In the genomic region with DNA sequence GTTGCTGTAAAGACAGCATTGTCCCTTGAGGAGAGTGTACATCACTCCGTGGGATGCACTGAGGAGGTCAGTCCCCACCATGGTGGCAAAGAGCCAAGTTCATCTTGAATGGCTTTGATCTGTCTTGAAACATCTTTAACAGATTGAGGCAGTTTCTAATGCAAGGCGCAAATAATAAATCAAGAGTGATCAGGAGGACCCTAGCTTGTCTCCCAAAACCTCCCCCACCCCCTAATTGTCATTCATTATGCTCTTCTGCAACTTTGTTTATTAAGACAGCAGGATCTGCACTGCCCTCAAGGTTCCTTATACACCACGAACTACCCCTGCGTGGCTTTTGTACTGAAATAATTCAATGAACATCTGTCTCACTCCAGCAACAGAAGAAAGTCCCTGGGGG, we compare ENCODE assay signal across 8 mouse cellular contexts. TPM values are rescaled to one million over a fixed set of nuclear protein-coding genes. Genes with fewer than 3 reads are reported as not detected.
DNase-seq lines count a peak whose midpoint lies in the region; ATAC-seq lines count a peak whose summit lies in the region.

A gene (plus strand): TSS at position 301 of the 400 bp plus-strand sequence.

- no peak within 1 kb of the TSS for H3K27ac ChIP-seq in neural tube, embryonic 11.5 days (ENCODE audit: low read depth, low read length)
- peak within 1 kb of the TSS; percentile 95; the same call in 1 of the 2 replicates for H3K27ac ChIP-seq in heart, embryonic 10.5 days

- H3K4me1 ChIP-seq in neural tube, embryonic 11.5 days (ENCODE audit: control insufficient read depth, insufficient read depth, low read length) = peaks cover 8% of the 10 kb centered on the region; the same call in 1 of the 2 replicates
- peaks cover 12% of the 10 kb centered on the region for H3K4me1 ChIP-seq in heart, embryonic 10.5 days

- H3K27me3 ChIP-seq in neural tube, embryonic 11.5 days (ENCODE audit: control insufficient read depth, insufficient read depth, low read length) = no peaks in the 10 kb centered on the region
- no peaks in the 10 kb centered on the region for H3K27me3 ChIP-seq in heart, embryonic 10.5 days (ENCODE audit: insufficient read depth, poor library complexity, severe bottlenecking)

- no peak for ATAC-seq in neural tube, embryonic 11.5 days (ENCODE audit: insufficient read depth, low FRiP score, low TSS enrichment)
- ATAC-seq in common myeloid progenitor, adult 5-6 weeks (replicated peaks; ENCODE audit: low read depth, poor library complexity, severe bottlenecking) = no peak
- ATAC-seq in monocyte, adult 5-6 weeks (replicated peaks; ENCODE audit: insufficient number of reproducible peaks, low FRiP score, low TSS enrichment, poor library complexity, severe bottlenecking) = no peak

- no peak within 1 kb of the TSS for H3K9ac ChIP-seq in neural tube, embryonic 11.5 days (ENCODE audit: low read length)

- no peaks in the 10 kb centered on the region for H3K9me3 ChIP-seq in neural tube, embryonic 11.5 days (ENCODE audit: control insufficient read depth, low read length)
- H3K9me3 ChIP-seq in heart, embryonic 10.5 days = no peaks in the 10 kb centered on the region

- H3K36me3 ChIP-seq in neural tube, embryonic 11.5 days (ENCODE audit: control insufficient read depth, insufficient read depth, low read length) = no peaks in the 10 kb centered on the region
- H3K36me3 ChIP-seq in heart, embryonic 10.5 days = peaks cover 7% of the 10 kb centered on the region; the same call in 1 of the 2 replicates

- no peak for DNase-seq in neural tube, embryonic 11.5 days (ENCODE audit: low spot score)
- no peak for DNase-seq in neural tube, embryonic 10.5 days (ENCODE audit: extremely low spot score, low spot score)
- no peak for DNase-seq in heart, embryonic 10.5 days (ENCODE audit: low spot score)
- no peak for DNase-seq in layer of hippocampus, postnatal 36 days
- no peak for DNase-seq in Muller cell, postnatal 12 days (ENCODE audit: inconsistent ontology term)
- no peak for DNase-seq in urinary bladder, adult 18-20 months (ENCODE audit: low spot score in 2 of 2)

- WGBS in neural tube, embryonic 11.5 days = 55% methylated on average over 4 of the region's 4 CpGs
- 74% methylated on average over 4 of the region's 4 CpGs for WGBS in heart, embryonic 10.5 days

- peak within 1 kb of the TSS; percentile 63 for H3K4me2 ChIP-seq in neural tube, embryonic 11.5 days (ENCODE audit: low read depth)

- H3K4me3 ChIP-seq in neural tube, embryonic 11.5 days (ENCODE audit: low read depth, low read length) = peak within 1 kb of the TSS; percentile 50
- H3K4me3 ChIP-seq in heart, embryonic 10.5 days = peak within 1 kb of the TSS; percentile 70

RNA-seq across cellular contexts. Expression of the gene that starts here (rescaled TPM):
- polyA plus RNA-seq in neural tube, embryonic 11.5 days (2014; fragmentation: Nextera tagmentation; extraction: Ambion mirVana) = 105 and 107 TPM in 2 replicates
- total RNA-seq in common myeloid progenitor, adult 5-6 weeks (2017) = 26.9 and 36.0 TPM in 2 replicates
- polyA plus RNA-seq in heart, embryonic 10.5 days (2016; fragmentation: Nextera tagmentation; extraction: Ambion mirVana) = 51.5 and 71.7 TPM in 2 replicates
- total RNA-seq in layer of hippocampus, postnatal 36 days (2021) = 10 to 100 TPM; 70.2 to 72.8 TPM
- 6.5 to 13.6 TPM (median 12.2 TPM) in 3 replicates for total RNA-seq in monocyte, adult 5-6 weeks (2017)
